Mouse (Mus musculus) brain, embryonic 14.5 days (tissue): Measurements from ENCODE around the gene Havcr2.

Source experiments
- CTCF ChIP-seq: fragments of 200-500 bp; IDR thresholded peaks from 2 replicates; pipeline ENCODE4 v1.5.1; 2012; ENCODE audit warnings: inconsistent platforms, mild to moderate bottlenecking, moderate library complexity, borderline replicate concordance; ENCODE audit not compliant: insufficient read depth, insufficient read length; ENCODE audit errors: extremely low read depth
- POLR2A ChIP-seq: fragments of 200-500 bp; IDR thresholded peaks from 2 replicates; pipeline ENCODE4 v1.6.1; 2012; ENCODE audit warnings: mild to moderate bottlenecking, inconsistent platforms, borderline replicate concordance; ENCODE audit not compliant: poor library complexity, insufficient read depth, insufficient read length, severe bottlenecking; ENCODE audit errors: extremely low read depth

DNA sequence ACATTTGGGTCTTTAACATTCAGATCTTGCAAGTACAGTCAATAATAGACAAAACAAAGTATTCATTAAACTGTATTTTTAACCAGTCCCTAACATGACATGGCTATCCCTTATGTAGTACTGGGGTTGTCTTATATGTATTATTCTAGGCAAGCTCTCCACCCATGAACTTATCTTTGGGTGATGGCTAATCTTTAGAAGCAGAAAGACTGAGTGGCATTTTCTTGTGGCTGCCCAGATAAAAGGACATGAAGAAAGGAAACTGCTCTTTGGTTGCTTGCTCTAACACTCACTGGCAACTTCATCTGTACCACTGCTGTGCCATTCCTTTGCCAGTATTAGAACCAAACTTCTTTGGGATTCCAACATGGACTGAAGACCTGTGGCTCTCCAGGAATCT is 19.4 kb upstream of the Havcr2 start:
- TF ChIP-seq CTCF (no peak), POLR2A (no peak)
